Mouse (Mus musculus) olfactory bulb, adult 2 months (tissue): ENCODE measurements around the gene Hpdl.

Source experiments
- CTCF ChIP-seq: fragments of 200-500 bp; IDR thresholded peaks from 2 replicates; pipeline ENCODE4 v1.5.1; 2012; ENCODE audit warnings: low read depth, mild to moderate bottlenecking, low read length, moderate library complexity; ENCODE audit not compliant: insufficient read depth
- POLR2A ChIP-seq: fragments of 200-500 bp; IDR thresholded peaks from 2 replicates; pipeline ENCODE4 v1.6.1; 2012; ENCODE audit warnings: mild to moderate bottlenecking, low read depth, low read length, moderate library complexity; ENCODE audit not compliant: insufficient read depth

- TF ChIP-seq CTCF (no peak), POLR2A (no peak)
Observed at GRCm38 (mm10) chr4:116811012-116811411, 10.5 kb downstream of the Hpdl start.
